Mouse (Mus musculus) limb, embryonic 11.5 days (tissue): ENCODE data around the gene 1700029P11Rik. TPM values are rescaled to one million over a fixed set of nuclear protein-coding genes. Genes with fewer than 3 reads are reported as not detected.
"Not testable (repeated sequence)": the region's sequence is repeated elsewhere in the genome, so short reads cannot be mapped to it uniquely, and the experiment has no call there.

ENCODE experiments used
- ATAC-seq: fragments of 200-750 bp; cut with Nextera tagmentation; 2 replicates; pipeline ENCODE4 v1.8.0; 2017; ENCODE audit warnings: low read depth; ENCODE audit not compliant: insufficient number of reproducible peaks, low FRiP score, low TSS enrichment
- DNase-seq: peaks from one replicate; pipeline ENCODE4 v3.0.0-alpha.2; 2015; ENCODE audit warnings: low spot score
- H3K27ac ChIP-seq: fragments of 300-500 bp; sonication (generic); replicated peaks from 2 replicates; pipeline ENCODE4 v1.5.1; 2014; ENCODE audit warnings: low read depth, mild to moderate bottlenecking, low read length
- H3K27me3 ChIP-seq: fragments of 300-500 bp; sonication (generic); 2 replicates; pipeline ENCODE4 v1.6.1; 2014; ENCODE audit warnings: mild to moderate bottlenecking, low read length, mixed read lengths; ENCODE audit not compliant: control insufficient read depth, insufficient read depth
- H3K36me3 ChIP-seq: fragments of 300-500 bp; sonication (generic); 2 replicates; pipeline ENCODE4 v1.6.1; 2014; ENCODE audit warnings: mild to moderate bottlenecking, low read length, moderate library complexity, mixed read lengths; ENCODE audit not compliant: control insufficient read depth, insufficient read depth
- H3K4me1 ChIP-seq: fragments of 300-500 bp; sonication (generic); 2 replicates; pipeline ENCODE4 v1.6.1; 2014; ENCODE audit warnings: low read length, mixed read lengths; ENCODE audit not compliant: control insufficient read depth, insufficient read depth
- H3K4me2 ChIP-seq: fragments of 300-500 bp; sonication (generic); 2 replicates; pipeline ENCODE4 v1.6.1; 2014; ENCODE audit warnings: low read depth, mild to moderate bottlenecking, moderate library complexity; ENCODE audit not compliant: severe bottlenecking
- H3K4me3 ChIP-seq: fragments of 300-500 bp; sonication (generic); 2 replicates; pipeline ENCODE4 v1.5.1; 2014; ENCODE audit warnings: low read depth, low read length
- H3K9ac ChIP-seq: fragments of 300-500 bp; sonication (generic); 2 replicates; pipeline ENCODE4 v1.6.1; 2014; ENCODE audit warnings: mild to moderate bottlenecking, low read length
- H3K9me3 ChIP-seq: fragments of 300-500 bp; sonication (generic); 2 replicates; pipeline ENCODE4 v1.6.1; 2016; ENCODE audit warnings: low read length; ENCODE audit not compliant: control insufficient read depth
- WGBS: fragments of 180-500 bp; shearing (Covaris S2); extraction: QIAGEN DNeasy Blood & Tissue Kit; methylation state at CpG from one replicate; pipeline ENCODE4 v1.1.7; 2014; 5-methylcytosine and 5-hydroxymethylcytosine counted together
- polyA plus RNA-seq: library from polyadenylated mRNA; unstranded; fragments of >200 nt; fragmentation: Nextera tagmentation; extraction: Ambion mirVana; gene quantifications from 2 replicates; pipeline ENCODE4 v1.2.1, GENCODE M21; 2014

Gene 1700029P11Rik
- polyA plus RNA-seq, 1 experiment from 2014 or later, result not detected

DNA sequence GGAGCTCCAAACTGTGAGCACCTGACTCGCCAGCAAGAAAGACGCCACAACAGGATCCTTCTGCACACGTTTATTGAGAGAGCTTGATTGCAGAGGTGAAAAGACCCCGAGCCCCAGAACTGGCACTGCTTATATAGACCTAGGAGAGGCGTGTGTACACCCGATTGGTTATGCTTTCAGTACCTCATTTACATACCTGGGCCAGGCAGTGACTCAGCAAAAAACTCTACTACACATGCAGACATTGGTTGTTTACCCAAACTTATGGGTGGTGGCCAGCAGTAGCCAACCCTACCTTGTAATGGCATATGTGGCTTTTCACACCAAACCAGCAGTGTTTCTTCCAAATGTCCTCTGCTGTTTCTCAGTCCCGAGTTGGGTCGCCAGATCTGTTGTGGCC is 5.2 kb upstream of the 1700029P11Rik start:
- WGBS, result 94% methylated on average over 8 of the region's 8 CpGs

DNA sequence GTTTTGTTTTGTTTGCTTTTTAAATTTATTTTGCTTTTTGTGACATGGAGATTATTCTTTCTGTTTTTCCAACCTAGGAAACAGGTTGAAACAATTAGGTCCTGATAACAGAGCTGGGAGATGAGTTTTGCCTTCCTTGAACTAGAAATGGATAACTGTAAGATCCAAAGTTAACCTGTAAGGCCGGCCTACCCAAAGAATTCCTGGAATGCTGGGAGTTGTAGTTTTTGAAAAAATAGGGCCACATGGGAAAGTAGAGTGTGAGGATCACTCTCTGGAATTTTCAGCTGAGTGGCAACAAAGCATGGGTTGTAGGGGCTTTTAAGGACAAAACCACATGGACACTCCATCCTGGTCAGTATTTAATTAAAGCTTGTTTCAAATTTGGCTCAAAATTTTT is 1.8 kb downstream of the 1700029P11Rik start:
- no peak overlapping the region for H3K4me3 ChIP-seq
- H3K4me2 ChIP-seq, result no peak overlapping the region
- ATAC-seq (no peak), DNase-seq (no peak)
- no peak overlapping the region for H3K9ac ChIP-seq
- no peaks in the 10 kb centered on the region for H3K36me3 ChIP-seq
- 49% methylated on average over 1 of the region's 1 CpGs for WGBS
- H3K27ac ChIP-seq, result no peak overlapping the region
- no peaks in the 10 kb centered on the region for H3K27me3 ChIP-seq
- H3K9me3 ChIP-seq, result no peaks in the 10 kb centered on the region
- H3K4me1 ChIP-seq, result no peaks in the 10 kb centered on the region

More for the DNA sequence above, 5.2 kb upstream of the 1700029P11Rik start:
- not testable (repeated sequence) for H3K4me2 ChIP-seq, H3K27me3 ChIP-seq, H3K4me1 ChIP-seq, H3K4me3 ChIP-seq, H3K9ac ChIP-seq, H3K9me3 ChIP-seq, H3K27ac ChIP-seq, ATAC-seq, DNase-seq, H3K36me3 ChIP-seq

DNA sequence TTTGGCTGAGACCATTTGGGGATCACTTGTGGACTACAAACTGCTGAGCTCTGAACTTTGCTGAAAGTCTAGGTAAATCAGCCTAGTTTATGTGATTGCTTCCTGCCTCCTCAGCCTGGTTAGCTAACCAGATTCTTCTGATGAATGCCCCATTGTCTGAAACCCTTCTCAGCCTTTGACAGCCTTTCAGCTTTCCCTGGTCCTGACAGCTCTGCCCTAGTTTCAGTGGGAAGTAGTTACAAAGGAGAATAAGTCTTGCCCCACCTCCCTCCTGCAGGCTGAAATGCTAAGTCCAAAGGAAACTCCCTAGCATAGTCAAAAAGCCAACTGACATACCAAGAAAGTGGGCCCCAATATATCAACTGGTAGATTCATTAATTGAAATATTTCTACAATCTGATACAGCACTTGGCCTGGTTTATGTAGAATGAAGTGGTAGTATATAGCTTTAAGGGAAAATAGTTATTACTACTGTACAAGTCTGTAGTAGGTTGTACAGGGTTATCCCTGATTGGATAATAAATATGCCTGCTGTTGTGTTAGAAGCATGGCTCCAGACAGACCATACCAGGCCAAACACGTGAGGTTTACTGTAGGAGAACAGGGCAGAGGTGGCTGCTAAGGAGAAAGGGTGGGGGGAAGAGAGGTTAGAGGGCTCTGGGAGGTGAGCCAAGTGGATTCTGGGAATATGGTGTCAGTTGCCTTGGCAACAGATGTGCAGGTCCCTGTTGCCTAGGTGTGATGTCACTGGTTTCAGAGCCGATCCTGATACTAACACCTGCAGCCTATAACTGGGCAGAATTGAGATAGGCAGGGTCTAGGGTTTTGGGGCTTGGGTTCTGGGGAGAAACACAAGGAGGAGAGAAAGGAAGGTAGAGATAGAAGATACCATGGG is 5.2 kb downstream of the 1700029P11Rik start:
- no peak overlapping the region for H3K27ac ChIP-seq
- no peak for ATAC-seq
- H3K36me3 ChIP-seq, result no peaks in the 10 kb centered on the region
- no peaks in the 10 kb centered on the region for H3K4me1 ChIP-seq
- H3K27me3 ChIP-seq, result no peaks in the 10 kb centered on the region
- H3K9me3 ChIP-seq, result no peaks in the 10 kb centered on the region
- H3K9ac ChIP-seq, result no peak overlapping the region
- DNase-seq, result no peak
- 65% methylated on average over 2 of the region's 2 CpGs for WGBS
- H3K4me3 ChIP-seq, result no peak overlapping the region
- H3K4me2 ChIP-seq, result no peak overlapping the region

DNA sequence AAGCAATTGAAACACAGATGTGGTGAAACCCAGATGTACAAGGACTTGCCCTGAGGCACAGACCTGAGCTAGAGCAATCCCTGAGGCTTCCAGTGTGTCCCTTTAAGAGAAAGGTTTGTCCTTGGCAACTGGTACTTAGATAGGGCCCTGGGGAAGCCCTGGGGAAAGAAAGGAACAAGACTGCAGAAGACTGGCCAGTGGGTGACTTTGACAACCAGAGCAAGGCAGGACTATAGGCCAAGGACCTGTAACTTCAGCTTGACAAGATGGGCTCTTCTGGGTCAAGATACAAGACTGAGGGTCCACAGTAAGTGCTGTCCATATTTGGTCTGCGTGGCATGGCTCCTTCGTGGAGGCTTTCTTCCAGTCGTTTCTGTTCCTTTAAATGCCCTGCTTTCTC is 7.3 kb downstream of the 1700029P11Rik start, which contains the start of gene Xrcc6:
Gene Xrcc6 (plus strand): TSS at position 190 of the 400 bp plus-strand sequence.
- H3K27ac ChIP-seq, result no peak within 1 kb of the TSS
- no peak for DNase-seq
- H3K9me3 ChIP-seq, result no peaks in the 10 kb centered on the region
- ATAC-seq, result no peak
- H3K36me3 ChIP-seq, result no peaks in the 10 kb centered on the region
- WGBS, result 77% methylated on average over 3 of the region's 3 CpGs
- no peak within 1 kb of the TSS for H3K4me2 ChIP-seq
- H3K4me3 ChIP-seq, result no peak within 1 kb of the TSS
- H3K4me1 ChIP-seq, result no peaks in the 10 kb centered on the region
- H3K27me3 ChIP-seq, result no peaks in the 10 kb centered on the region
- H3K9ac ChIP-seq, result no peak within 1 kb of the TSS

DNA sequence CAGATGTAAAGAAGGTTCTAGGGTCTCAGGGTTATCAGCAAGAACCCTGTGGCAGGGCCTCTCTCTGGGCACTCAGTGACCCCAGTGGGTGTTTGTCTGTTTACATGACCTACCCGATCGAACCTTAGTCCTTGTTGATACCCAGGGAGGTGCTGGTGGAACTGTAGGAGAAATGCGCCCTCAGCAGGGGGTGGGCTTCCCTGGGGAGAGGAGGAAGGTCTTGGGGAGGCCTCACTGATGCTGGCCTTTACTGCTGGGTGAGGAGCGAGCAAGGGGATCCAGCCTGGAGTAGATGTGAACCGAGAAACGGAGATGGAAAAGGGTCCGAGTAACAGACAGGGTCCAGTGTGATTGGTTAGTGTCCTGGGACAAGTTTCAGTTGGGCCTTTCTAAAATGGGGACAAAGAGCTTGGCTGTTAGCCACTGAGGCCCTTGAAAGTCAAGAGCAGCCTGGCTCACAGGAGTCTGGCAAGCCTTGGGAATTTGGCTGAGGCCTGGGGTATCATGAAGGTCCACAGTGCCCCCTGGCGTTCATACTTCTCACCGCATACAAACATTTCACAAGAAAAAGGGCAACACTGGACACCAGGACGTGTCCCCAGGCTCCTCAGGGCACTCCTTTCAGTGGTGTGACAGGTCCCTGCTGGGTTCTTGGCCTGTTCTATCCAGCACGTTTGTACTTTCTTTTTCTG is 9.2 kb downstream of the 1700029P11Rik start:
- Histone ChIP-seq H3K9me3 (no peaks in the 10 kb centered on the region), H3K4me3 (no peak overlapping the region), H3K27ac (no peak overlapping the region), H3K36me3 (peaks cover 5% of the 10 kb centered on the region), H3K4me1 (no peaks in the 10 kb centered on the region), H3K4me2 (no peak overlapping the region), H3K9ac (peak overlapping the region; percentile 36; the same call in 1 of the 2 replicates), H3K27me3 (no peaks in the 10 kb centered on the region)
- 44% methylated on average over 11 of the region's 11 CpGs for WGBS
- no peak for ATAC-seq
- peak; percentile 94 for DNase-seq

DNA sequence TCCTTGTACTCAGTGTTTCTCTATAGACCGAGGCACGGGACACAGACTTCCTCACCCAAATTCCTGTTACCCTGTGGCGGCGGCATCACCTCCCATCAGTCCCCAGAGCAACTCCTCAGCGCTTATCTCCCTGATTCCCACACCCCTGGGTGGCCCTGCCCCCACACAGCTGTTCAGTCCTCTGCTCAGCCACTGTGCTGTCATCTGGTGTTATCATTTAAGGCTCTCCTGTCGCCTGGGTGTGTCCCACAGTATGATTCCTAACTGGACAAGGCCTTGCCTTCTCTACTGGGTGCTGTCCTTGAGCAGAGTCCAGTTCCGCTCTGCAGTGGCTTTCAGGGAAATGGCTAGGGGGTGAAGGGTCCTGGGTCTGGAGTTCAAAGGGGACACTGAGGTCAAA is 10.2 kb downstream of the 1700029P11Rik start:
- DNase-seq (no peak), ATAC-seq (no peak)
- H3K27me3 ChIP-seq, result no peaks in the 10 kb centered on the region
- H3K9ac ChIP-seq, result no peak overlapping the region
- no peaks in the 10 kb centered on the region for H3K4me1 ChIP-seq
- H3K36me3 ChIP-seq, result peaks cover 5% of the 10 kb centered on the region
- no peak overlapping the region for H3K4me3 ChIP-seq
- no peak overlapping the region for H3K27ac ChIP-seq
- no peaks in the 10 kb centered on the region for H3K9me3 ChIP-seq
- no peak overlapping the region for H3K4me2 ChIP-seq
- 59% methylated on average over 7 of the region's 7 CpGs for WGBS

DNA sequence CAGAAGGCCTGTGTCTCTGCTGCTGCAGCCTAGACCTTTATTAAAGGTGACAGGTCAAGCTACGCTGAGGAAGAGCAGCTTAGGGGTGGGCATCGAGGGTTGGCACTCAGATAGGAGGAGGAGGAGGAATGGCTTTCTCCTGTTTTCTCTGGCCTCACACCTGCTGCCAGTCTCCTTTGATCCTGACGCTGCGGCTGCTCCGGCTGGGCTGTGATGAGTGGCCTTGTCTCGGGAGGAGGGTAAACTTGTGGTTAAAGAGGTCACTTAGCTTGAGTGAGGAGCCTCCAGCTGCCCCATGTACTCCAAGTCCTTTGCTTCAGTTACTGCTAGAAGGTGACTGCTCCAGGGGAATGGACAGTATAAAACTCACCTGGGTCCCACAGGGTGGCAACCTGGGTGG is 13.7 kb downstream of the 1700029P11Rik start:
- Histone ChIP-seq H3K4me1 (no peaks in the 10 kb centered on the region), H3K9ac (no peak overlapping the region), H3K4me2 (no peak overlapping the region), H3K36me3 (peaks cover 7% of the 10 kb centered on the region), H3K4me3 (no peak overlapping the region), H3K9me3 (no peaks in the 10 kb centered on the region), H3K27ac (no peak overlapping the region), H3K27me3 (no peaks in the 10 kb centered on the region)
- DNase-seq, result no peak
- 63% methylated on average over 6 of the region's 6 CpGs for WGBS
- ATAC-seq, result no peak

DNA sequence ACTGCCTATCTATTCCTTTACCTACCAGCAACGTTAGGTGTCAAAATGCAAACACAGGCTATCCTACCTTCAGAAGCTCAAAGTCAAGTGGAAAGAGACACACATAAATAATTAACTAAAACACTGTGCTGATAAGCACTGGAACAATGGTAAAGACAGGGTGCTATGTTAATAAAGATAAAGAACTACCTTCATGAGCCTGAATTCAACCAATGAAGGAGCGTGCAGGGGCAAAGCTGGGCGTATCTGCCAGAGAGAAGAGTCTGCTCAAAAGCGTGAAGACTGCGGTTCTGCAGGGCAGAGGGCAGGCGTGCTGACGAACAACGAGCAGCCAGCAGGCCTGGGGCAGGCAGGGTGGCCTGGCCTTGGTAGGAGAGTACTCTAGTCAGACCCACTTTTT is 23.9 kb downstream of the 1700029P11Rik start:
- 91% methylated on average over 8 of the region's 8 CpGs for WGBS
- H3K36me3 ChIP-seq, result no peaks in the 10 kb centered on the region; the same call in 1 of the 2 replicates

More for the DNA sequence above, 23.9 kb downstream of the 1700029P11Rik start:
- ATAC-seq (no peak), DNase-seq (no peak)
- H3K4me1 ChIP-seq, result no peaks in the 10 kb centered on the region
- H3K4me2 ChIP-seq, result no peak overlapping the region
- no peak overlapping the region for H3K4me3 ChIP-seq
- H3K27ac ChIP-seq, result no peak overlapping the region
- no peaks in the 10 kb centered on the region for H3K9me3 ChIP-seq
- H3K27me3 ChIP-seq, result no peaks in the 10 kb centered on the region
- no peak overlapping the region for H3K9ac ChIP-seq
